Mouse (Mus musculus) liver, embryonic 13.5 days (tissue): ENCODE data around the gene Syne4. TPM values are rescaled to one million over a fixed set of nuclear protein-coding genes. Genes with fewer than 3 reads are reported as not detected.

ENCODE experiments used
- ATAC-seq: fragments of 200-750 bp; cut with Nextera tagmentation; 2 replicates; pipeline ENCODE4 v1.8.0; 2017; ENCODE audit warnings: low read depth, mild to moderate bottlenecking, moderate number of reproducible peaks, moderate library complexity
- DNase-seq: peaks from one replicate; pipeline ENCODE4 v3.0.0; 2022
- H3K27ac ChIP-seq: fragments of 300-500 bp; sonication (generic); 2 replicates; pipeline ENCODE4 v1.5.1; 2015; ENCODE audit warnings: moderate library complexity, mild to moderate bottlenecking, inconsistent platforms
- H3K27me3 ChIP-seq: fragments of 300-500 bp; sonication (generic); 2 replicates; pipeline ENCODE4 v1.6.1; 2015; ENCODE audit warnings: mild to moderate bottlenecking, inconsistent platforms
- H3K36me3 ChIP-seq: fragments of 300-500 bp; sonication (generic); 2 replicates; pipeline ENCODE4 v1.6.1; 2015; ENCODE audit warnings: mild to moderate bottlenecking, inconsistent platforms
- H3K4me1 ChIP-seq: fragments of 300-500 bp; sonication (generic); replicated peaks from 2 replicates; pipeline ENCODE4 v1.6.1; 2015; ENCODE audit warnings: inconsistent platforms
- H3K4me2 ChIP-seq: fragments of 300-500 bp; sonication (generic); 2 replicates; pipeline ENCODE4 v1.6.1; 2015; ENCODE audit warnings: inconsistent platforms, mild to moderate bottlenecking, moderate library complexity
- H3K4me3 ChIP-seq: fragments of 300-500 bp; sonication (generic); replicated peaks from 2 replicates; pipeline ENCODE4 v1.5.1; 2015; ENCODE audit warnings: mild to moderate bottlenecking, inconsistent platforms
- H3K9ac ChIP-seq: fragments of 300-500 bp; sonication (generic); 2 replicates; pipeline ENCODE4 v1.6.1; 2015; ENCODE audit warnings: mild to moderate bottlenecking, inconsistent platforms
- H3K9me3 ChIP-seq: fragments of 300-500 bp; sonication (generic); replicated peaks from 2 replicates; pipeline ENCODE4 v1.6.1; 2016; ENCODE audit warnings: inconsistent platforms
- WGBS: fragments of 180-500 bp; shearing (Covaris S2); methylation state at CpG from one replicate; pipeline ENCODE4 v1.1.7; 2015; ENCODE audit not compliant: insufficient replicate concordance; 5-methylcytosine and 5-hydroxymethylcytosine counted together
- polyA plus RNA-seq: library from polyadenylated mRNA; unstranded; fragments of >200 nt; fragmentation: Nextera tagmentation; extraction: Ambion mirVana; gene quantifications from 2 replicates; pipeline ENCODE4 v1.2.1, GENCODE M21; 2015

The Syne4 gene
- polyA plus RNA-seq, 1 experiment from 2014 or later, result 8.8 TPM

- WGBS, result 67% methylated on average over 16 of the region's 16 CpGs
- ATAC-seq, result no peak
- H3K27ac ChIP-seq, result no peak overlapping the region
Measured at GRCm38 (mm10) chr7:30297266-30297665, 17.3 kb upstream of the Syne4 start.

GRCm38 (mm10) chr7:30300914-30301313 lies 13.7 kb upstream of the Syne4 start:
- H3K36me3 ChIP-seq, result no peaks in the 10 kb centered on the region
- H3K4me2 ChIP-seq, result no peak overlapping the region
- WGBS, result 24% methylated on average over 3 of the region's 3 CpGs
- H3K4me3 ChIP-seq, result no peak overlapping the region
- no peak for ATAC-seq
- H3K9me3 ChIP-seq, result no peaks in the 10 kb centered on the region
- no peaks in the 10 kb centered on the region; the same call in 1 of the 2 replicates for H3K27me3 ChIP-seq
- H3K4me1 ChIP-seq, result no peaks in the 10 kb centered on the region; the same call in 1 of the 2 replicates
- H3K27ac ChIP-seq, result no peak overlapping the region
- DNase-seq, result peak; percentile 28
- H3K9ac ChIP-seq, result no peak overlapping the region

More at GRCm38 (mm10) chr7:30297266-30297665, 17.3 kb upstream of the Syne4 start:
- DNase-seq, result no peak
- no peaks in the 10 kb centered on the region for H3K9me3 ChIP-seq
- H3K4me1 ChIP-seq, result no peaks in the 10 kb centered on the region; the same call in 1 of the 2 replicates
- no peak overlapping the region for H3K4me3 ChIP-seq
- no peak overlapping the region for H3K9ac ChIP-seq
- H3K4me2 ChIP-seq, result no peak overlapping the region
- H3K27me3 ChIP-seq, result peaks cover 1% of the 10 kb centered on the region
- H3K36me3 ChIP-seq, result no peaks in the 10 kb centered on the region

GRCm38 (mm10) chr7:30306083-30306779 lies 8.4 kb upstream of the Syne4 start:
- Histone ChIP-seq H3K4me3 (no peak overlapping the region), H3K36me3 (0 out of 2 replicates have a peak, but pooled peaks cover 3% of the 10 kb centered on the region), H3K4me2 (no peak overlapping the region), H3K4me1 (peaks cover 19% of the 10 kb centered on the region), H3K27me3 (no peaks in the 10 kb centered on the region; the same call in 1 of the 2 replicates), H3K9ac (no peak overlapping the region), H3K9me3 (no peaks in the 10 kb centered on the region), H3K27ac (no peak overlapping the region)
- 81% methylated on average over 16 of the region's 16 CpGs for WGBS
- DNase-seq (no peak), ATAC-seq (no peak)

- H3K27me3 ChIP-seq, result no peaks in the 10 kb centered on the region
- H3K9ac ChIP-seq, result peak within 1 kb of the TSS; percentile 69
- H3K9me3 ChIP-seq, result no peaks in the 10 kb centered on the region
- peak within 1 kb of the TSS; percentile 87 for H3K4me2 ChIP-seq
- peak within 1 kb of the TSS; percentile 69 for H3K4me3 ChIP-seq
- H3K27ac ChIP-seq, result peak within 1 kb of the TSS; percentile 13; the same call in 1 of the 2 replicates
- ATAC-seq, result peak; percentile 100
- 0 out of 2 replicates have a peak, but pooled peaks cover 3% of the 10 kb centered on the region for H3K36me3 ChIP-seq
- H3K4me1 ChIP-seq, result peaks cover 21% of the 10 kb centered on the region
- 6% methylated on average over 27 of the region's 27 CpGs for WGBS
- peak; percentile 86 for DNase-seq
Measured at GRCm38 (mm10) chr7:30308076-30309005, 6.3 kb upstream of the Syne4 start, which contains the start of gene Alkbh6. Alkbh6 (plus strand) TSS chr7:30308717.

- Histone ChIP-seq H3K27ac (no peak overlapping the region), H3K9me3 (no peaks in the 10 kb centered on the region), H3K9ac (peak overlapping the region; percentile 69), H3K4me3 (peak overlapping the region; percentile 69), H3K4me1 (peaks cover 25% of the 10 kb centered on the region), H3K27me3 (no peaks in the 10 kb centered on the region), H3K4me2 (peak overlapping the region; percentile 87), H3K36me3 (0 out of 2 replicates have a peak, but pooled peaks cover 3% of the 10 kb centered on the region)
- 46% methylated on average over 15 of the region's 15 CpGs for WGBS
- DNase-seq (no peak), ATAC-seq (no peak)
Measured at GRCm38 (mm10) chr7:30309395-30310129, 5.0 kb upstream of the Syne4 start.

- WGBS, result 78% methylated on average over 12 of the region's 12 CpGs
Measured at GRCm38 (mm10) chr7:30310136-30310535, 4.5 kb upstream of the Syne4 start.

GRCm38 (mm10) chr7:30313666-30314320 lies 814 bp upstream of the Syne4 start:
- no peak overlapping the region for H3K27ac ChIP-seq
- peak overlapping the region; percentile 22; the same call in 1 of the 2 replicates for H3K4me3 ChIP-seq
- 0 out of 2 replicates have a peak, but pooled peaks have one; percentile 14 for ATAC-seq
- peak overlapping the region; percentile 36; the same call in 1 of the 2 replicates for H3K9ac ChIP-seq
- WGBS, result 62% methylated on average over 27 of the region's 27 CpGs
- peaks cover 29% of the 10 kb centered on the region for H3K4me1 ChIP-seq
- DNase-seq, result no peak
- H3K36me3 ChIP-seq, result 0 out of 2 replicates have a peak, but pooled peaks cover 3% of the 10 kb centered on the region
- H3K9me3 ChIP-seq, result no peaks in the 10 kb centered on the region
- H3K4me2 ChIP-seq, result peak overlapping the region; percentile 48
- H3K27me3 ChIP-seq, result no peaks in the 10 kb centered on the region

More at GRCm38 (mm10) chr7:30310136-30310535, 4.5 kb upstream of the Syne4 start:
- ATAC-seq (no peak), DNase-seq (no peak)
- Histone ChIP-seq H3K4me3 (no peak overlapping the region), H3K4me1 (peaks cover 30% of the 10 kb centered on the region), H3K27me3 (no peaks in the 10 kb centered on the region), H3K9ac (no peak overlapping the region), H3K4me2 (no peak overlapping the region), H3K9me3 (no peaks in the 10 kb centered on the region), H3K27ac (no peak overlapping the region), H3K36me3 (0 out of 2 replicates have a peak, but pooled peaks cover 3% of the 10 kb centered on the region)

GRCm38 (mm10) chr7:30315559-30316529 lies 1.2 kb downstream of the Syne4 start:
- DNase-seq (no peak), ATAC-seq (no peak)
- Histone ChIP-seq H3K4me1 (peaks cover 27% of the 10 kb centered on the region), H3K27ac (no peak overlapping the region), H3K9me3 (no peaks in the 10 kb centered on the region), H3K27me3 (no peaks in the 10 kb centered on the region), H3K9ac (no peak overlapping the region), H3K36me3 (0 out of 2 replicates have a peak, but pooled peaks cover 3% of the 10 kb centered on the region), H3K4me3 (peak overlapping the region; percentile 40; the same call in 1 of the 2 replicates), H3K4me2 (peak overlapping the region; percentile 45; the same call in 1 of the 2 replicates)
- WGBS, result 53% methylated on average over 13 of the region's 13 CpGs

- Histone ChIP-seq H3K4me2 (no peak overlapping the region), H3K9me3 (no peaks in the 10 kb centered on the region), H3K27me3 (no peaks in the 10 kb centered on the region), H3K4me1 (peaks cover 43% of the 10 kb centered on the region), H3K9ac (no peak overlapping the region), H3K4me3 (no peak overlapping the region), H3K27ac (no peak overlapping the region), H3K36me3 (no peaks in the 10 kb centered on the region)
- ATAC-seq (no peak), DNase-seq (no peak)
- 72% methylated on average over 3 of the region's 3 CpGs for WGBS
Measured at GRCm38 (mm10) chr7:30318142-30318541, 3.5 kb downstream of the Syne4 start.
